Mouse (Mus musculus) skeletal muscle tissue, adult 2 months (tissue): ENCODE results near the gene Lhx5.
A peak's percentile ranks its signal among the peaks of the same experiment; 100 is the strongest.

Source experiments
- DNase-seq: peaks from one replicate; pipeline ENCODE4 v3.0.0-alpha.2; 2012; ENCODE audit warnings: low read depth, low spot score

Lhx5 gene

DNA sequence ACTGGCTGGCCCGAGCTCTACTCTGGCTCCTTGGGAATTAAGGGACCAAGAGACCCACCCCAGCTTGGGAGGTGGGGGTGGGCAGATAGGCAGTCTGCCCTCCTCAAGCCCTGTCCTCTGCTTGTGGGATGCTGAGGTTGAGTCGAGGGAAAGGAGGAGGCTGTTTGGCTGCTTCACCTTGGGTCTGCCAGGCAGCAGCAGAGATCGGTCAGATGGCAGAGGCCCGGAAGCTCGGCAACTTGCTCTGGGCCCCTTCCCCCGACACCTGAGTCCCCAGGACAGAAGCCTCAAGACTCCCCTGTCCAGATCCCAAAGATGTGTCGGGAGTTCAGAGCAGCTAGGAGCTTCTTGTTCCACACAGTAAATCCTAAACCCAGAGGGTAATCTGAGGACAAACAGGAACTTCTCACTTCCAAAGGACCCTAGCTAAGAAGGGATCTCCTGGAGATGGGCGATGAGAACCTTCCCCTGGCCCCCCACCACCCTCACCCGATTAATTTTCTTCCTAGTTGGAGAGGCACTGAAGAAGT, 1.1 kb downstream of the Lhx5 start:
- no peak for DNase-seq

DNA sequence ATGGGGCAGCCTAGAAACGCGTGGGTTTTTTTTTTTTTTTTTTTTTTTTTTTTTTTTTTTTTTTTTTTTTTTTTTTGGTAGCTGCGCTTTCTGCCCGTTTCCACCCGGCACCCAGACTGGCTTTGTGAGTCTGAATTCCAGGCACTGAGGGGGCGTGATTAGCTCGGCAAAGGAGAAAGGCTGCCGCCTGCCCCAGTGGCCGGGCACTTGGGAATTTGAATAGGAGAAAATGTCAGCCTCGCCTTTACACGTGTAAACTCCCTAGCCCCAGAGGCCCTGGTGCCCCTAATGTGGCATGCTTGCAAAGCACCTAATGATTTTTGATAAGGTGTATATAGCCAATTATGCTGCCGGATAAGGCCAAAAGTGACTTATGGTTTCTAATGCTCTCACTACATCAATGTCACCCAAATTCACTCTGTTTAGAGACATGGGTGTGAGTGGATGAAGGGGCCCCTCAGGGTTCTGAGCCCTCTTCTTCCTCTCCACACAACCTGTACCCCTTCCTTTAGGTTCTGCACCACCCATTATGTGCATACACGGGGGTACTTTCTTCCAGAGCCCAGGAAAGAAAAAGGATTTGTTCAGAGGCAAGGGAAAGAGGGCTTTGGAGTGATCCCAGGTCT, 1.7 kb downstream of the Lhx5 start:
- DNase-seq: no peak

DNA sequence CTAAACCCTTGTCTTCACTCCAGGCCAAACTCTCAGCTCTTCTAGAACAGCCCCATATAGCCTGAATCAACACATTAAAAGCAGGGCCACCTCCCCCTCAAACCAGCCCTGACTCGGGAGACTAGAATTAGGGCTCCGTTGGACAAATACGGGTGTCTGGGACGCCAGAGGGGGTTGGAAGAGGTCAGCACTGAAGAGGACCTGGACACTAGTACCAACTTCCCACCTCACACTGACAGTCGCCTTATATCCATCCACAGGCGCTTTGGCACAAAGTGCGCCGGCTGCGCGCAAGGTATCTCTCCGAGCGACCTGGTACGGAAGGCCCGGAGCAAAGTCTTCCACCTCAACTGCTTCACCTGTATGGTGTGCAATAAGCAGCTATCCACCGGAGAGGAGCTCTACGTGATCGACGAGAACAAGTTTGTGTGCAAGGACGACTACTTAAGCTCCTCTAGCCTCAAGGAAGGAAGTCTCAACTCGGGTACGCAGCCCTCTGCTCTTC, 2.8 kb downstream of the Lhx5 start:
- no peak for DNase-seq

DNA sequence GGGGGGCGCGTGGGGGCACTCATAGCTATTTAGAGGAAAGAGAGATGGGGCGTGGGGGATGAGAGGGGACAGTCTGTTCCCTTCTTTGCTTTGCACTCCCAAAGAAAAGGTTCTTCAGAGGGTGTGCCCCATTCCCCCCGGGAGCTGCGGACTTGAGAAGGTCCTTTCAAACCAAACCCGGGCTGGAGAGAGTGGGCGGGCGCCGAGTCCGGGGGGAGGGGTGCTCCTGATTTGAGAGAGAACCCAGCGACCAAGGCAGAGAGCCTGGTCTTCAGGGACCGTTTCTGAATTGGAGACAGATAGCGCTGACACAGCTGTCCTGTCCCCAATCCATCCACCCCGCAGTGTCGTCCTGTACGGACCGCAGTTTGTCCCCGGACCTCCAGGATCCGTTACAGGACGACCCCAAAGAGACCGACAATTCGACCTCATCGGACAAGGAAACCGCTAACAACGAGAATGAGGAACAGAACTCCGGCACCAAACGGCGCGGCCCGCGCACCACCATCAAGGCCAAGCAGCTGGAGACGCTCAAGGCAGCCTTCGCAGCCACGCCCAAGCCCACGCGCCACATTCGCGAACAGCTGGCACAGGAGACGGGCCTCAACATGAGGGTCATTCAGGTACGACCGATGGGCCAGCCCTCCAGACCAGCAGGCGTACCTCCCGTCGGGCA, 3.6 kb downstream of the Lhx5 start:
- DNase-seq: no peak

DNA sequence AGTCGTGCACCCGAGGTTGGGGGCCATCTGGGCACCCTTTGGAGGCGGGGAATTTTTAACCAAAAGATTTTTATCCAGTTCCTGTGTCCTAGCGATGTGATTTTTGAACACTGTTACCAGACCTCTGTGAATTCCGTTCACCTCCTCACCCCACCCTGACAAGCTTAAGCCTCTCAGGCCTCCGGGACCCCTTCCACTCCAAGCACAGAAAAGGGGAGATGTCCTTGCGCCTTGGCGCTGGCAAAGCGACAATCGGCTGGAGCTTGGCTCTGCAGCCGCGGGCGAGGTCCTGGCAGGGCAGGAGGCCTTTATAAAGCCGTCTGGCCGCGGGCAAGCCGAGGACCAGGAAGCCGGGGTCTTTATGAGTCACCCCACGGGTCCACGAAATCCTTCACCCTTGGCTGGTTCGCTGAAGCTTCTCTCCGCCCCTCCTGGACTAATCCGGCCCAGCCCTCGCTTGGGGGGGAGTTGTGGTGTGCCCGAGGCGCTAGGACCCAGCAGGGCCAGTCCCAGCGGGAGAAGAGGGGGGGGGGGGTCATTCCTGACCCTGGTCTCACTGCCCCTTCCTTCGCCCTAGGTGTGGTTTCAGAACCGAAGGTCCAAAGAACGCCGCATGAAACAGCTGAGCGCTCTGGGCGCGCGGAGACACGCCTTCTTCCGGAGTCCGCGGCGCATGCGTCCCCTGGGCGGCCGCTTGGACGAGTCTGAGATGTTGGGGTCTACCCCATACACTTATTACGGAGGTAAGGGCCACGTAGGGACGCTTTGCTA, 4.4 kb downstream of the Lhx5 start:
- DNase-seq: no peak

DNA sequence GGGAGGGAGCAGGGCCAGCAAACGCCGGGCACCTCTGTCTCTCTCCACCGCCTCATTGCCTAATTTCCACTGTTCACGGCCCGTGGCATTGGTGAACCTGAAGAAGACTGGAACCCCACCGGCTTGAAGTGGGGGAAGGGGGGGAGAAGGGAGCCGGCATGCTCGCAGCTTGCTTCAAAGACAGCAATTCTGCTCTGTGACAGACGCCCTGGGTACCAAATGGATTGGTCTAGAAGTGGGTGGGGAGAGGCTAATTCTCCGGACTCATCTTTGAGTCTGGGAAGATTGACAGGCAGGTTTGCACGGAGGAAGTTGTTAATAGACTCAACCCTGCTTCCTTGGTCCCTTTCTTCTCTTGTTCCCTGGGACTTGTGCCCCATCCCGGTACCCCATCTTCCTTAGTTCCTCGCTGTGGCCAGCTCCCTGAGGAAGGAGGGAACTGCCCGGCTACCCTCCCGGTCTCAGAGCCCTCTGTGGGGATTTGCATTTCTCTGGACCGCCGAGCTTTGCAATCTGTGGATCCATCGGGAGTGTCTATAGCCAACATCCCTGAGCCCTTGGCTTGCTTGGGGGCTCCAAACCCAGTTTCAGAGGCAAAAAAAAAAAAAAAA, 5.5 kb downstream of the Lhx5 start:
- DNase-seq: no peak

DNA sequence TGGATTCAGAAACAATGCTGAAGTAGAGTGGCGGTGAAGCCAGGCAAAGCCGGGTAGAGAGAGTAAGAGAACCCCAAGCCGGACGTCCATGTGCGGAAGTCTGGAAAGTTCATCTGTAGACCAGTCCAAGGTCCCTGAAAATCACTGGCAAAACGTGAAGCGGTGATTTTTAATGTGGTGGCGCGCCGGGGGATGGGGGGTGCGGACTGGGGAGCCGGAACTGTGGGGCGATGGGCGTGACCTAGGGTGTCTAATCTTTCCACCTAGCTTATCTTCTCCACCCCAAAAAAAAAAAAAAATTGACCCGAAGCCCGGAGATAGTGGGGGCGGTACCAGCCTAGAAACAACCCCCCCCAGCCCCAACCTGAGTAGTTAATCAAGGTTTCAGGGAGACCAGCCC, 6.0 kb downstream of the Lhx5 start:
- no peak for DNase-seq

DNA sequence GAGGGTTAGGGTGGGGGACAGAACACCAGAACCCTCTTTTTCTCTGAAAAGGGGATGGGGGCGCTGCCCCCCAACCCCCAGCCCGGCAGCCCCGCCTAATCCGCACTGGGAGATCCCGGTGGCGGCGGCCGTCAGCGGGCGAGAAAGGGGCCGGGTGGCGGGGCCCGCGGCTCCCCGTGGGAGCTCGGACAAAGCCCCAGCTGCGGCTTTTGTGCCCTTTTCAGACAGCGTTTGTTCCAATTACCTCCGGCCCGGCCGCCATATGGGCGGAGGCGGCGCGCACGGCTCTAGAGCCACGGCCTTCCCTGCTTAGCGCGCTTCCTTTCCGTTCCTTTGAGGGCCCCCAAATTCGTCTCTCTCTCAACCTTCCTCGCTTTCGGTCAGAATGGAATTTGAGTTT, 6.5 kb downstream of the Lhx5 start:
- DNase-seq: no peak

DNA sequence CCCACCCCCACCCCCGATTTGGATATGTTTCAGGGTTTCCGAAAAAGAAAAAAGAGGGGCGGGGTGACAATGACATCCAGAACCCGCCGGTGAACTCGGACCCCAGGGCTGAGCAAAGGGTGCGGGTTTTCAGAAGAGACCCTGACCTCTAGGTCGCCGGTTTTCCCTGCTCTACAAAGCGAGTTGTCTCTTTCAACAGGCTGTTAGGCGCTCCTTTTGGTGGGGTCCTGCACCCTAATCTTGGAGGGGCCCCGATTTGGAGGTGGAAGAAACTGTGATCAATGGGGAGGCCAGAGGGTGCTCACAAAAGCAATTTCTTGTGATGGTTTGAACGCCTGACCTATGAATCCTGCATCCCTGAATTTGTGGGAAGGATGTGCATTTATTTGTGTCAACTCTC, 7.0 kb downstream of the Lhx5 start:
- DNase-seq: no peak

DNA sequence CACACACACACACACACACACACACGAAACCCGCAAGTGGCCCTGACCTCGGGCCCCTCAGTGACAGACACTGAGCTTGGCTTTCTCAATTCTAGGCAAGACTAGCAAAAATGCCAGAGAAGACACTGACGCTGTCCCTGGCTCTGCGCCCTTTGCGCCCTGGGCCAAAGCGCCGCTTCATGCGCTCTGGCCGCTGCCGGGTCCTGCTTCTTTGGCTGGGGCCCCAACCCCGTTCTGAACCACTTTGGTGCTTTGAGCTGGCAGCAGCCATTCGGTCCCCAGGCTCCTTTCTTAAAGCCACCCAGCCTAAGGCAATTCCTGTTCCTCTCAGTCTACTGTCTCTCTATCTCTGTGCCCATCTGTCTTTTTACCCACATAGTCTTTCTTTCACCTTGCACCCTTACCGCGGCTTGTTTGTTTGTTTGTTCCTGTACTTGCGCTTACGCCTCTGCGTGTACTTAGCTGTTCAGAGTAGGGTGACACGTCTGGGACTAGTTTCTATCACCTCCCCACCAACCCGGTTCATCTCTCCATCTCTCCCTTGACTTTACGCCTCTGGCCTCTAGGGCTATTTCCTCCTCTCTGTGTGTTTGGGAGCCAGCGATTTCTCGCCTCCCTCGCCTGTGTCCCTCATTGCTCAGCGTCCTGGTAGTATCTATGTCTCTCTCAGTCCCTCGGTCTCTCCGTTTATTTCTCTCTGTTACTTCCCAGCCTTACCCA, 7.7 kb downstream of the Lhx5 start:
- DNase-seq: no peak

DNA sequence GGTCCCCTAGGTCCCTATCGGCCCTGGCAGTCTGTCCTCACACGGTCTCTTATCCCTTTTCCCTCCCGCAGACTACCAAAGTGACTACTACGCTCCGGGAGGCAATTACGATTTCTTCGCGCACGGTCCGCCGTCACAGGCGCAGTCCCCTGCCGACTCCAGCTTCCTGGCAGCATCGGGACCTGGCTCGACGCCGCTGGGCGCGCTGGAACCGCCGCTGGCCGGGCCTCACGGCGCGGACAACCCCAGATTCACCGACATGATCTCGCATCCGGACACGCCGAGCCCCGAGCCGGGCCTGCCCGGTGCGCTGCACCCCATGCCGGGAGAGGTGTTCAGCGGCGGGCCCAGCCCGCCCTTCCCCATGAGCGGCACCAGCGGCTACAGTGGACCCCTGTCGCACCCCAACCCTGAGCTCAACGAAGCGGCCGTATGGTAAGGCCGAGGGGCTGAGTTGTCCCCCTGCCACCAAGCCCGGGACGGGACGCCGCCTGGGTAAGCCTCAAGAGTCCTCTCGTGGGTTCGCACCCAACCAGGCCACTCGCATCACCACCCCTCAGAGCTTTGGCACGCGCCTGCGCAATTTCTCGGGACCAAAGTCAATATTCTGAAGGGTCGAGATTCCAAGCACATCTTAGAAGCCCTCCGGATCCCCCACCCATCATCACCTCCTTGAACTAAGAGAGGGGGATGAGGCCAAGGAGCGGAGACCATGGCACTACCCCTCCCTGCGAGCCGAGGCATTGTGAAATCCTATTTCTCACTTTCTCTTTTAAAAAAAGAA, 8.6 kb downstream of the Lhx5 start:
- DNase-seq: no peak

DNA sequence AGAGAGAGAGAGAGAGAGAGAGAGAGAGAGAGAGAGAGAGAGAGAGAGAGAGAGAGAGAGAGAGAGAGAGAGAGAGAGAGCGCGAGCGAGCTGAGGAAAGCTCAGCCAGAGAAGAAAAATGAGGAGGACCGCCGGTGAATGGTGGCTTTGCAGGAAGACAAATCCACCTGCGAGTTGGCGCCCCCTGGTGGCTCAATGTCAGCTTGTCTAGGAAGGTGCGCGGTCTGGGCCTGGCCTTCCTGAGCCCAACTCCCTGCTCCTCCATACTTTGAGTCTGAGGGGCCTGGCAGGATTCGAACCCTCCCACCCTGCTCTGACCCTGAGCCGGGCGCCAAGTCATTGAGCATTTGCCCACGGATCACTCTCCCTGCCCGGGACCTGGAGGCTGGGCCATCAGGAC, 9.2 kb downstream of the Lhx5 start:
- DNase-seq: peak; percentile 46

DNA sequence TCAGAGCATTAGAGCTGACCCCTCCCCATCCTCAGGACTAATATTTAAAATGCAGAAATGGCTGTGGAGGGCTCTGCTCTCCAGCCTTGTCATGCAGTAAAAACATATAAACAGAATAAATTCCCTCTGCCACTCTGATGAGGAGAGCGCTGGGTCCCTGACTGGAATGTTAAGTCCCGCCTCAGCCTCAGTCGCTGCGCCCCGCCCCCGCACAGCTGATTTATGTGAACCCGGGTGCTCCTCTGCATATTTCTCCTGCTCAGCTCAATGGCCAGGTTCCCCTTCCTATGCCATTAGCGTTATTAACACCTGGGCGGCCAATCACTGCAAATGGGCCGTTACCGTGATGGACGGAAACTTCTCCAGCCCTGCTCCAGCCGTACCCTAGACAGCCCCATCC, 15.8 kb downstream of the Lhx5 start:
- DNase-seq: no peak

DNA sequence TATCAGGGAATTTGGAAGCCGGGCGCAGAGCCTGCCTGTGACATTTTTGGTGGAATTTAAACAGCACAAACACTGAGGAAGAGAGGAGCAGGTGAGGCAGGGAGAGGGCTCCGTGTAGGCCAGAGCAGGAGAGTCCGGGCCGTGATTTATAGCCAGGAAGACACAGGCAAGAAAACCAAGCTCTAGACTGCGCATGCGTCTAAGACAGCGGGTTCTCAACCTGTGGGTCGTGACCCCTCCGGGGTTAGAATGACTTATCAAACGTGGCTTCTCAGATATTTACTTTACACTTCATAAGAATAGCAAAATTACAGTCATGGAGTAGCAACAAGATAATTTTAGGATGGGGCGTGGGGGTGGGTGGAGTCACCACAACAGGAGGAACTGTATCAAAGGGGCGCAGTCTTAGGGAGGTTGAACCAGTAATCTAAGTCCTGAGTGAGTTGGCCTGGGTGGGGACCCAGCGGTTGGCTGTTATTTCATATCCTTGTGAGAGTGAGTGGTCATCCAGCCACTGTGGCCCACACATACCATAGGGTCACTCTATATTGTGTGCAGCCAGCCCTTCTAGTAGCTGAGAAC, 23.3 kb downstream of the Lhx5 start:
- no peak for DNase-seq

DNA sequence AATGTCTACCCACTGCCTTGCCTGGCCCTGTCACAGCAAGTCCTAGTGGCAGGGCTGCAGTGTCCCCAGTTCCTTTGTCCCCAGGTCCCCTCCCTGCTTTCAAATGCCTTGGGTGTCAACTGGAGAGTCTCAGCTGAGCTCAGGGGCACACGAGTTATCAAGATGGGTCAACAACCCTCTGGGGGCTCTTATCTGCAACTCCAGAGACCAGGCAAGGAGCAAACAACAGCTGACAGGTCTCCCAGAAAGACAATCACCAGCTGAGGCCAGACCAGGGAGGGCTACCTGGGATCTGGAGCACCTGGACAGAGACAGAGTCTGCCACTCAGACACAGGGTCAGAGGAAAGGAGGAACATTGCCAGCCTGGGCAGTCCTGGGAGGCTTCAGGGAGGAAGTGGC, 24.8 kb downstream of the Lhx5 start:
- no peak for DNase-seq

DNA sequence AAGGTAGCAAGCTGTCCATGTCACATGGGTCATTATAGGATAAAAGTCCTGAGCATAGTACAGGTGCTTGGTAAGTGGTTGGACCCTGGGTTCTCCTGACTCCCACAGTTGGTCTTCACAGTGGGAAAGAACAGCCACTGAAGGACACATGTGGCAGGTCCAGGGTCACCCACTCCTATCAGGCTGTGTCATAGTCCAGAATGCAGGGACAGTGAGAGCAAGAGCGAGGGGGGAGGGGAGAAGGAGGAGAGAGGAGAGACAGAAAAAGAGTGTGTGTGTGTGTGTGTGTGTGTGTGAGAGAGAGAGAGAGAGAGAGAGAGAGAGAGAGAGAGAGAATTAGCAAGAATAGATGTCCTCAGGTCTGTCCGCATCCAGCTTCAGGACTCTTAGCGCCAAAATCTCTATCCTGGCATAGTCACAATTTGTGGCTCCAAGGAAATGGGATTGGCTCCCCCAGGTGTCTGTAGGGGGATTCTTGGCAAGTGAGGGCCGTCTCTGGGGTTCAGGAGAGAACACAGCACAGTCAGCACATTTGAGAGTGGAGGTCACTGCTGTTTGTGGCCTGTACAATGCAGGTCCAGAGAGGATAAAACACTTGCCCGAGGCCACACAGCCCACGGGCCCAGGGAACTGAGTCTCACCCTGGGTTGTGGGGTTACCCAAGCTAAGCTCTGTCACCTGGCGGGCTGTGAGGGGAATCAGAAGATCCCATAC, 25.5 kb downstream of the Lhx5 start:
- no peak for DNase-seq

DNA sequence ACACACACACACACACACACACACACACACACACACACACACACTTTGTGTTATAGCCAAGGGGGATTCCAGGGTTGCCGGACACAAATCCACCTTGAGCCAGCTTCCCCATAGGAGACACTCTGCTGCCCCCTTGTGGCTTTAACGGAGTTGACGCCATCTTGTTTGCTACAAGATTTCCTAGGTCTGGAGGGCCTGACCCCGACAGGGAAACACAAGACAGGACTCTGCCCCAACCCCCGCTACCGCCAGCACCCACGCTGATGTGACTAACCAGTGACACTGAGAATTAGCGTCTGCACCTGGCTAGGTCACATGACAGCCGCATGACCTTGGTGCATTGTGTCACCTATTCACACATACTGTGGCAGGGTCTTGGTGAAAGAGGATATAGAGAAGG, 26.1 kb downstream of the Lhx5 start:
- peak; percentile 21 for DNase-seq

DNA sequence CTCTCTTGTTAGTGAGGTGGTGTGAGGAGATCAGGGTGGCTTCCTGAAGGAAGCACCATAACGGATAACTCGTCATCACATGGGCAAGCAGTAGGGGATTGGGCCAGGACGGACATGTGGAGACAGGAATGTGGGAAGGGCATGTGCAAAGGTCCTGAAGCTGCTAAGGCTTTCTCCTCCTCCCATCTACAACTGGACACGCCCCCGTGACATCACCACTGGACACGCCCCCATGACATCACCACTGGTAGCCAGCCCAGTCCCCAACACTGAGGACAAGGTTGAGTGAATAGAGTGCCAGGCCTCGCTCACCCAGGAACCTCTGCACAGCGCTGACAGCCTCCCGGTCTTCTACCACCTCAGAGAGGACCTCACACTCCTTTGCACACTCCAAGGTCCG, 27.6 kb downstream of the Lhx5 start:
- no peak for DNase-seq

DNA sequence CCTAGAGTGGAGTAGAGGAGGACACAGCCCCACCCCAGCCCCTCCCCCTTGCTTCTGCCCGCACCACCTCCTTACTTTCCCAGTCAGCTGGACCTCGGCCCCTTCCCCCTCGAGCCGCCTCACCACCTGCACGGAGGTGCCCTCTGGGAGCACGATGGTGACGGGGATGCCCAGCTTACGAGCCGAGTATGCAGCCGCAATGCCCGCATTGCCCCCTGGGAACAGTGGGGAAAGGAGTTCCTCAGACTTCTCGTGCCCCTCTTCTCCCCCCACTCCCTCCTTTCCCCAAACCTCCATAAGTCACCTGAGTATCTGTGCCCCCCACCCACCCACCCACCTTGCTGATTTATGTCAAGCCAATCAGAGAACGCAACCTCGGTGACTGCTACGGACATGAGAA, 30.4 kb downstream of the Lhx5 start:
- DNase-seq: no peak

DNA sequence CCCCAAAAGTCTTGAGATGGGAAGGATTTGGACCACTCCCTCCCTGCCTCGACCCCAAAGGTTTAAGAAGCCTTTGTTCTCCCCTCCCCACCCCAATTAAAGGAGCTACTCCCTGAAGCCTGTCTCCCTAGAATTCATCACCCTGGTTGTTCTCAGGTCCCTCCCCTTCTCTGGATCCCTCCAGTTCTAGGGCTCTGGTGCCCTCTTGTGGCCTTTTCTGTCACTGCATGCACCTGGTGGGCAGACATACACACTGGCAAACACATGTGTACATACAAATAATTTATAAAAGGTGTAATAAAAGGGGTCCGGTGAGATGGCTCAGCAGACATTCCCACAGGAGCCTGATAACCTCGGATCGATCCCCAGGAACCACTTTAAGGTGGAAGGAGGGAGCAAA, 32.8 kb downstream of the Lhx5 start:
- DNase-seq: no peak
